Mouse (Mus musculus) testis, postnatal 14 days (tissue): ENCODE measurements around the gene Rnf114.

Experiments
- DNase-seq: peaks from one replicate; pipeline ENCODE4 v3.0.0; 2021; ENCODE audit warnings: low spot score

The Rnf114 gene

DNA sequence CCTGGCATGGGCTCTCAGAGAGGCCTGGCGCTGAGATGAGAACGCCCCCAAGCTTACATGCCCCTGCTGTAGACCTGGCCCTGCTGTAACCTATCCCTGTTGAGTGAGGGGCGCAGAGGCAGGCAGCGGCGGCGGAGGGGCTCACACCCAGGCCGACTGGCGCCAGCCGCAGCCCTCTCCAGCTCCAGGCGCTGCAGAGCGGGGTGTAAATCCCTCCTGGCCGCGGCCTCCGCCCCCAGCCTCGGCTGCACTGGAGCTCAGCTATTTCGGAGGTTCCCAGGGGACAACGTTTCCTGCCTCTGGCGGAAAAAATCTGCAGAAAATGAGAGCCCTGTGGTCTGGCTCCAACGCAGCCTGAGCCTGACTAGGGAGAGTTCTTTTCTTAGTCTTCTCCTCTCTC, 73.2 kb downstream of the Rnf114 start:
- DNase-seq = no peak
